Mouse (Mus musculus) limb, embryonic 11.5 days (tissue): ENCODE data around the gene Katnb1. TPM values are rescaled to one million over a fixed set of nuclear protein-coding genes. Genes with fewer than 3 reads are reported as not detected.
A peak's percentile ranks its signal among the peaks of the same experiment; 100 is the strongest.

Experiments
- ATAC-seq: fragments of 200-750 bp; cut with Nextera tagmentation; 2 replicates; pipeline ENCODE4 v1.8.0; 2017; ENCODE audit warnings: low read depth; ENCODE audit not compliant: insufficient number of reproducible peaks, low FRiP score, low TSS enrichment
- DNase-seq: peaks from one replicate; pipeline ENCODE4 v3.0.0-alpha.2; 2015; ENCODE audit warnings: low spot score
- H3K27ac ChIP-seq: fragments of 300-500 bp; sonication (generic); replicated peaks from 2 replicates; pipeline ENCODE4 v1.5.1; 2014; ENCODE audit warnings: low read depth, mild to moderate bottlenecking, low read length
- H3K27me3 ChIP-seq: fragments of 300-500 bp; sonication (generic); 2 replicates; pipeline ENCODE4 v1.6.1; 2014; ENCODE audit warnings: mild to moderate bottlenecking, low read length, mixed read lengths; ENCODE audit not compliant: control insufficient read depth, insufficient read depth
- H3K36me3 ChIP-seq: fragments of 300-500 bp; sonication (generic); 2 replicates; pipeline ENCODE4 v1.6.1; 2014; ENCODE audit warnings: mild to moderate bottlenecking, low read length, moderate library complexity, mixed read lengths; ENCODE audit not compliant: control insufficient read depth, insufficient read depth
- H3K4me1 ChIP-seq: fragments of 300-500 bp; sonication (generic); 2 replicates; pipeline ENCODE4 v1.6.1; 2014; ENCODE audit warnings: low read length, mixed read lengths; ENCODE audit not compliant: control insufficient read depth, insufficient read depth
- H3K4me2 ChIP-seq: fragments of 300-500 bp; sonication (generic); 2 replicates; pipeline ENCODE4 v1.6.1; 2014; ENCODE audit warnings: low read depth, mild to moderate bottlenecking, moderate library complexity; ENCODE audit not compliant: severe bottlenecking
- H3K4me3 ChIP-seq: fragments of 300-500 bp; sonication (generic); 2 replicates; pipeline ENCODE4 v1.5.1; 2014; ENCODE audit warnings: low read depth, low read length
- H3K9ac ChIP-seq: fragments of 300-500 bp; sonication (generic); 2 replicates; pipeline ENCODE4 v1.6.1; 2014; ENCODE audit warnings: mild to moderate bottlenecking, low read length
- H3K9me3 ChIP-seq: fragments of 300-500 bp; sonication (generic); 2 replicates; pipeline ENCODE4 v1.6.1; 2016; ENCODE audit warnings: low read length; ENCODE audit not compliant: control insufficient read depth
- WGBS: fragments of 180-500 bp; shearing (Covaris S2); extraction: QIAGEN DNeasy Blood & Tissue Kit; methylation state at CpG from one replicate; pipeline ENCODE4 v1.1.7; 2014; 5-methylcytosine and 5-hydroxymethylcytosine counted together
- polyA plus RNA-seq: library from polyadenylated mRNA; unstranded; fragments of >200 nt; fragmentation: Nextera tagmentation; extraction: Ambion mirVana; gene quantifications from 2 replicates; pipeline ENCODE4 v1.2.1, GENCODE M21; 2014

Gene Katnb1
- polyA plus RNA-seq, 1 experiment from 2014 or later, result 23.6 TPM

DNA sequence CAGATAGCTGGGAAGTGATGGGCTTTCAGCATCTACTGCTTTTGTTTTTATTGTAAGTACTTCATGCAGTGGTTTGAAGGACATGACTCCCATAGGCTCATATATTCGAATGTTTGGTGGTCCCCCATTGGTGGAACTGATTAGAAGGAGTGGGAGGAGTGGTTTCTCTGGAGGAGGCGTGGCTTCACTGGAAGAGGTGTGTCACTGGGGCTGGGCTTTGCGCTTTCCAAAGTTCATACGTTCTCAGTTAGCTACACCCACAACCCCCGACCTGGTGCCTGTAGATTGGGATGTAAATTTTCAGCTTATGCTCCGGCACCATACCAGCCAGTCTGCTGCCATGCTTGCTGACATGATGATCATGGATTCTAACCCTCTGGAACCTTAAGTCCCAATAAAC is 26.5 kb upstream of the Katnb1 start:
- H3K4me1 ChIP-seq, result no peaks in the 10 kb centered on the region
- no peak overlapping the region for H3K4me3 ChIP-seq
- no peaks in the 10 kb centered on the region for H3K36me3 ChIP-seq
- H3K27me3 ChIP-seq, result no peaks in the 10 kb centered on the region
- no peak for DNase-seq
- no peak overlapping the region for H3K9ac ChIP-seq
- ATAC-seq, result no peak
- no peak overlapping the region for H3K27ac ChIP-seq
- H3K4me2 ChIP-seq, result no peak overlapping the region
- whole genome bisulfite sequencing, result 62% methylated on average over 6 of the region's 6 CpGs
- H3K9me3 ChIP-seq, result no peaks in the 10 kb centered on the region

DNA sequence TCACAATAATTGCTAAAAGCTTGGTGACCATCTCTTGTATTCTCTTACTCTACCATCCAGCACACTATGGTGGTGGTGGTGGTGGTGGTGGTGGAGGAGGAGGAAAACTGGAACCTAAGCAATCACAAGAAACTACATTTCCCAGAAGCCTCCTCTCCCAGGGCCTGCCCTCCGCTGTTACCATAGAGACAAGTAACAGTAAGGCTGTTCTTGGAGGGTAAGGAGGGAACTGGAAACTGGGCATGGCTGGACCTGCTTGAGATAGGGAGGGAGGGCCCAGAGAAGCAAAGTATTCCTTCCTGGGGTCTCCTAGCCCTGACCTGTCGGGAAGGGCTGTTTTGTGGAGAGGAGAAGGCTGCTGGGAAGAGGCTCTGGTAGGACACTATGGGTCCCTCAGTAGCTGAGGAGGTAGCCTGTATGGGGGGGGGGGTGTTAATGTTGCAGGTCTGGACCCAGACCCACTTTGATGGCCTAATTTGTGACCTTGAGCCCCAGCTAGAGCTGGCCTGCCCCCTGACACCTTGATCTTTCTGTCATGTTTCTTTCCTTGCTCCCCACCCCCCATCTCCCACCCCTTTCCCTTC is 26.0 kb upstream of the Katnb1 start, which contains the start of gene Drc7:
Drc7 (plus strand) TSS at position 177 of the 584 bp plus-strand sequence.
- Histone ChIP-seq H3K4me2 (no peak within 1 kb of the TSS), H3K4me3 (no peak within 1 kb of the TSS), H3K27ac (no peak within 1 kb of the TSS), H3K36me3 (no peaks in the 10 kb centered on the region), H3K4me1 (no peaks in the 10 kb centered on the region), H3K27me3 (no peaks in the 10 kb centered on the region), H3K9me3 (no peaks in the 10 kb centered on the region), H3K9ac (no peak within 1 kb of the TSS)
- 34% methylated on average over 2 of the region's 2 CpGs for WGBS
- DNase-seq, result peak; percentile 27
- ATAC-seq, result peak; percentile 54; the same call in 1 of the 2 replicates

DNA sequence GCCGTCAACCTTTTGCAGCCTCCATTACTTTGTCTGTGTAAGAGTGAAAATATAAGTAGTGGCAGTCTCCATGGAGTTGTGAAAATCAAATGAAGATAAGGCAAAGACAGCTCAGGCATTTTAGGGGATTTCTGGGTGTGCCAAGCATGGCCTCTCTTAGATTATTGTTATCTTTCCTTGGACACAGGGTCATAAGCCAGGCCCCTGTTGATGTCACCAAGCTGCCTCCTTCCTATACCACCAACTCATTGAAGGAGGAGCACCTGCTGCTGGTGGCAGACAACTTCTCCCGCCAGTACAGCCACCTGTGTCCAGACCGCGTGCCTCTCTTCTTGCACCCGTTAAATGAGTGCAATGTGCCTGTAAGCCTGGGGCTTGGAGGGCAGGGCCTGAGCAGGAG is 24.6 kb upstream of the Katnb1 start:
- no peak overlapping the region for H3K4me2 ChIP-seq
- 91% methylated on average over 5 of the region's 5 CpGs for WGBS
- H3K4me3 ChIP-seq, result no peak overlapping the region

DNA sequence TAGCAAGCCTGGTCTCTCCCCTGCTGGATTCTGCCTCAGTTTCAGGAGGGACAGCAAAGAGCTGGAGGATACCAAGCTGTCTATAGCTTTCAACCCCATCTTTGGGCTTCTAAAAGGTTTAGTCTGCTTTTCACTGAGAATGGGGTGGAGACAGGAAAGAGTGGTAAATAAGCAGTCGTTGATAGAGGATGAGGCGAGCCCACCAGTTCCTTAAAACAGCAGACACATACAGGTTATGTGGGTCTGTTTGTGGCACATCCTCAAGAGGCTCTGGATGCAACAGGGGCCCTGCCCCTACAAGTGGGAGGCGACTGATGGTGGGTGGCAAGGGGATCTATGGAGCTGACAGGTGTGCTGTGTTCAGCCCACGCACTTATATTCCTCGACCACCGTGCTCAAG is 22.3 kb upstream of the Katnb1 start:
- H3K4me3 ChIP-seq, result no peak overlapping the region
- no peak overlapping the region for H3K9ac ChIP-seq
- H3K27ac ChIP-seq, result no peak overlapping the region
- 79% methylated on average over 6 of the region's 6 CpGs for WGBS
- no peaks in the 10 kb centered on the region for H3K27me3 ChIP-seq
- DNase-seq (no peak), ATAC-seq (no peak)
- H3K4me2 ChIP-seq, result no peak overlapping the region
- H3K36me3 ChIP-seq, result no peaks in the 10 kb centered on the region
- no peaks in the 10 kb centered on the region for H3K4me1 ChIP-seq
- no peaks in the 10 kb centered on the region for H3K9me3 ChIP-seq

More for the DNA sequence above, 24.6 kb upstream of the Katnb1 start:
- ATAC-seq (no peak), DNase-seq (no peak)
- H3K27me3 ChIP-seq, result no peaks in the 10 kb centered on the region
- no peak overlapping the region for H3K9ac ChIP-seq
- H3K36me3 ChIP-seq, result no peaks in the 10 kb centered on the region
- H3K4me1 ChIP-seq, result no peaks in the 10 kb centered on the region
- no peak overlapping the region for H3K27ac ChIP-seq
- no peaks in the 10 kb centered on the region for H3K9me3 ChIP-seq

DNA sequence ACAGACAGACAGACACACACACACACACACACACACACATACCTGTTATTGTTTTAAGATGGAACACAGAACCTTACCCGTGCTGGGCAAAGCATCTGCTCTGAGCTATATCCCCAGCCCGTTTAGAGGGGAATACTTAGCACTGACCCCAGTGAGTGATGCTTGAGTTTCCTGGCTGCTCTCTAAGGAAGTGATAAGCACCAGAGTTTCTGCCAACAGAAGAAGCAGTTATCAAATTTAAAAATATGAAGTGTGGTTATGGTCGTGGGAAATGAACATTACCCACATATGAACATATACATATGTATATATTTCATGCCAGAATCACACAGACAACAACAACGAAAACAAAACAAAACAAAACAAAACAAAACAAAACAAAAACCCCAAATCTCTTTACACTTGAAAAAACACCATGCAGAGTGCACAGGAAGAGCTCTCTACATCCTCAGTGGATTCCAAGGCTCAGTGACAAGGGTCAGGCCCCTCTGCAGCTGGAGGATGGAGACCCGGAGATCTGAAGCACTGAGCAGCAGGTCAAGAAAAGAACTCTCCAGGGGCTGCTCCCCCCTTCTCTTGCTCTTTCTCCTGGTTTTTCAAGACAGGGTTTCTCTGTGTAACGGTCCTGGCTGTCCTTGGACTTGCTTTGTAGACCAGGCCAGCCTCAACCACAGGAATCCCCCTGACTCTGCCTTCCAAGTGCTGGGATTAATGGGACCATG is 21.0 kb upstream of the Katnb1 start:
- Histone ChIP-seq H3K4me3 (no peak overlapping the region), H3K27ac (no peak overlapping the region), H3K27me3 (no peaks in the 10 kb centered on the region), H3K4me2 (no peak overlapping the region), H3K36me3 (no peaks in the 10 kb centered on the region), H3K9ac (no peak overlapping the region), H3K4me1 (no peaks in the 10 kb centered on the region), H3K9me3 (no peaks in the 10 kb centered on the region)
- 73% methylated on average over 6 of the region's 6 CpGs for whole genome bisulfite sequencing
- no peak for ATAC-seq
- no peak for DNase-seq

DNA sequence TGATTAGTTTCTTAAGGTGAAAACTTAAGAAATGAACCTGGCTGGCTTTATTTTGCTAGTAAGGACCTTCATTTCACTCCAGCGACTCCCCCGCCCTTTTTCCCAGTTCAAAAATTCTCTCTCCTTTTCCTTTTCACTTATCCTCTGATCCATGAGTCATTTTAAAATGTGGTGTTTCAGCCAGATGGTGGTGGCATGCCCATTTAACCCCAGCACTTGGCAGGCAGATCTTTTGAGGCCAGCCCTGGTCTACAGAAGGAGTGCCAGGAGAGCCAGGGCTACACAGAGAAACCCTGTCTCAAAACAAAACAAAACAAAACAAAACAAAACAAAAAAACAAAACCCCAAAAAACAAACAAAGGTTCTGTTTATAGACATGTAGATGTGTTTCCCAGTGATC is 16.5 kb upstream of the Katnb1 start:
- Histone ChIP-seq H3K9me3 (no peaks in the 10 kb centered on the region), H3K27ac (no peak overlapping the region), H3K4me3 (no peak overlapping the region), H3K36me3 (no peaks in the 10 kb centered on the region), H3K4me1 (no peaks in the 10 kb centered on the region), H3K27me3 (no peaks in the 10 kb centered on the region), H3K9ac (no peak overlapping the region), H3K4me2 (no peak overlapping the region)
- no peak for DNase-seq
- no peak for ATAC-seq
- WGBS, result 89% methylated on average over 2 of the region's 2 CpGs

DNA sequence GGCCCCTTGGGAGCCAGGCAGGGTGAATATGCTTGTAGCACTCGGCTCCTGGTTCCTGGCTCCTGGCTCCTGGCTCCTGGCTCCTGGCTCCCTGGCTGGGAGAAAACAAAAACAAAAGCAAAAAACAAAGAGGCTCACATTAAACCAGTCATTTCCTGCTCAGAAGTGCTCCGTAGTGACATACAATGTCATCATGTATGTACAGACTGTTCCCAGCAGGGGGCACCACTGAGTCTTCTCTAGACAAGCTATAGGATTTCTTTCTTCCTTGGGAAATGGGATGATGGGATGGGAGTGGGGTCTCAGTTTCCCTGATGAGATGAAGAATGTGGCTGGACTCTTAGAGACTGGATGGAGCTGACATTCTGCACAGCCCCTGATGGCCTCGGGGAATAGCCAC is 13.4 kb upstream of the Katnb1 start:
- 54% methylated on average over 3 of the region's 3 CpGs for WGBS
- Histone ChIP-seq H3K4me1 (no peaks in the 10 kb centered on the region), H3K4me3 (no peak overlapping the region), H3K9me3 (no peaks in the 10 kb centered on the region), H3K27ac (no peak overlapping the region), H3K9ac (no peak overlapping the region), H3K36me3 (no peaks in the 10 kb centered on the region), H3K27me3 (no peaks in the 10 kb centered on the region), H3K4me2 (no peak overlapping the region)
- DNase-seq (peak; percentile 64), ATAC-seq (no peak)

DNA sequence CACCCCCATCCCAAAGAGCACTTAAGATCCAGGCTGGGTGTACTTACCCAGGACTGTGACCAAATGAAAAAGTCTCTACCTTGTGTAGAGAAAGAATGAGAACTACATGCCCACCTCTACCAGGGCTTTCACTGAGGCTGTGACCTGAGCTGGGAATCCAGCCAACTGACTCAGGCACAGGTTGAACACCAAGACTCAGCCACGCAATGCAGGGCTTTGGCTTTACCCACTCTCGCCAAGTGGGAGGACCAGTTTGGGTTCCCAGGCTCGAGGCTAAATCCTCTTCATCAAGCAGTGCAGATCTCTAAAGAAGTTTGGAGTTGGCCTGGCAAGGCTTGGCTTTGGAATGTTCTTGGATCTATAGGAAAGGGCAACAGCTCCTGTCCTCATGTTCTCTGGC is 5.5 kb upstream of the Katnb1 start:
- Histone ChIP-seq H3K4me2 (no peak overlapping the region), H3K9ac (no peak overlapping the region), H3K27ac (no peak overlapping the region), H3K4me1 (no peaks in the 10 kb centered on the region), H3K4me3 (no peak overlapping the region), H3K9me3 (no peaks in the 10 kb centered on the region), H3K36me3 (no peaks in the 10 kb centered on the region), H3K27me3 (no peaks in the 10 kb centered on the region)
- no peak for DNase-seq
- ATAC-seq, result no peak
- 66% methylated on average over 3 of the region's 3 CpGs for WGBS
